9 mouse cellular contexts compared by ENCODE assay signal in genomic region chr4:116405276-116405954, GRCm38 (mm10). TPM values are rescaled to one million over a fixed set of nuclear protein-coding genes. Genes with fewer than 3 reads are reported as not detected.
DNase-seq lines count a peak whose midpoint lies in the region; ATAC-seq and TF ChIP-seq lines count a peak whose summit lies in the region.
"Had no signal": no experiment of that assay in that cellular context is flagged by ENCODE, and none has a peak within 500 bp of the region (broad histone marks: within the 10 kb centered on the region; RNA-seq: fewer than 3 reads in every experiment).

No protein-coding gene starts in this region.

- TF ChIP-seq POLR2A in kidney, adult 2 months (IDR thresholded peaks at IDR 0.05; ENCODE audit: low read depth, low read length) = no peak

- no peak for ATAC-seq in heart, postnatal 0 days (ENCODE audit: insufficient read depth, low read depth)
- ATAC-seq in midbrain, embryonic 16.5 days = peak; percentile 40; the same call in 1 of the 2 replicates

- no peak overlapping the region for H3K27ac ChIP-seq in heart, postnatal 0 days (ENCODE audit: low read depth)
- H3K27ac ChIP-seq in heart, embryonic 10.5 days = no peak overlapping the region
- H3K27ac ChIP-seq in brown adipose tissue, adult 24 weeks (replicated peaks; ENCODE audit: low read depth, low read length) = no peak overlapping the region
- peak overlapping the region; percentile 82 for H3K27ac ChIP-seq in hindbrain, embryonic 10.5 days
- peak overlapping the region; percentile 92 for H3K27ac ChIP-seq in midbrain, embryonic 16.5 days (ENCODE audit: low read length)
- no peak overlapping the region for H3K27ac ChIP-seq in kidney, adult 2 months (ENCODE audit: insufficient read depth, low read depth, low read length)
- H3K27ac ChIP-seq: liver, embryonic 13.5 days had no signal

- H3K4me2 ChIP-seq in heart, postnatal 0 days (ENCODE audit: low read depth, low read length) = peak overlapping the region; percentile 58
- H3K4me2 ChIP-seq in midbrain, embryonic 16.5 days (ENCODE audit: low read length) = peak overlapping the region; percentile 72
- H3K4me2 ChIP-seq: liver, embryonic 13.5 days had no signal

- H3K4me1 ChIP-seq in heart, postnatal 0 days (ENCODE audit: control insufficient read depth, insufficient read depth) = peaks cover 10% of the 10 kb centered on the region; the same call in 1 of the 2 replicates
- H3K4me1 ChIP-seq in heart, embryonic 10.5 days = peaks cover 11% of the 10 kb centered on the region; the same call in 1 of the 2 replicates
- H3K4me1 ChIP-seq in brown adipose tissue, adult 24 weeks (ENCODE audit: control insufficient read depth, insufficient read depth, insufficient read length, low read length) = 0 out of 2 replicates have a peak, but pooled peaks cover 2% of the 10 kb centered on the region
- peaks cover 17% of the 10 kb centered on the region for H3K4me1 ChIP-seq in hindbrain, embryonic 10.5 days (replicated peaks)
- peaks cover 26% of the 10 kb centered on the region for H3K4me1 ChIP-seq in midbrain, embryonic 16.5 days (ENCODE audit: control insufficient read depth, insufficient read depth, low read length)
- H3K4me1 ChIP-seq in kidney, adult 2 months (ENCODE audit: control insufficient read depth, insufficient read depth, low read length) = peaks cover 5% of the 10 kb centered on the region; the same call in 1 of the 2 replicates

- H3K9ac ChIP-seq in heart, postnatal 0 days (replicated peaks; ENCODE audit: low read depth, low read length) = peak overlapping the region; percentile 44; the same call in 1 of the 2 replicates
- H3K9ac ChIP-seq in midbrain, embryonic 16.5 days (ENCODE audit: low read depth, low read length) = peak overlapping the region; percentile 65
- H3K9ac ChIP-seq: liver, embryonic 13.5 days had no signal

- no peak for TF ChIP-seq EP300 in heart, postnatal 0 days (IDR thresholded peaks at IDR 0.05; ENCODE audit: low read depth)

- no peak for DNase-seq in heart, postnatal 0 days (ENCODE audit: low spot score)
- no peak for DNase-seq in heart, embryonic 10.5 days (ENCODE audit: low spot score)
- DNase-seq in hindbrain, embryonic 10.5 days (ENCODE audit: low spot score) = no peak
- DNase-seq in embryo, embryonic 10 days (ENCODE audit: low spot score) = no peak
- DNase-seq in layer of hippocampus, postnatal 10 days (ENCODE audit: low spot score in 2 of 2) = no peak
- DNase-seq in kidney, adult 2 months = no peak
- DNase-seq: liver, embryonic 13.5 days had no signal

- peak overlapping the region; percentile 34 for H3K4me3 ChIP-seq in heart, postnatal 0 days (ENCODE audit: low read depth, low read length)
- H3K4me3 ChIP-seq in heart, embryonic 10.5 days = no peak overlapping the region
- peak overlapping the region; percentile 46; the same call in 1 of the 2 replicates for H3K4me3 ChIP-seq in brown adipose tissue, adult 24 weeks (ENCODE audit: insufficient read depth, low read depth, low read length)
- peak overlapping the region; percentile 36 for H3K4me3 ChIP-seq in hindbrain, embryonic 10.5 days
- H3K4me3 ChIP-seq in midbrain, embryonic 16.5 days (ENCODE audit: low read depth, low read length) = peak overlapping the region; percentile 40
- no peak overlapping the region for H3K4me3 ChIP-seq in kidney, adult 2 months (ENCODE audit: insufficient read depth, low read depth, low read length)
- H3K4me3 ChIP-seq: liver, embryonic 13.5 days had no signal

- no peak for TF ChIP-seq CTCF in heart, postnatal 0 days (IDR thresholded peaks at IDR 0.05; ENCODE audit: low read depth)
- TF ChIP-seq CTCF in kidney, adult 2 months (conservative IDR thresholded peaks at IDR 0.05; ENCODE audit: insufficient read depth, insufficient read length, low read depth, low read length) = no peak

- H3K36me3 ChIP-seq in heart, postnatal 0 days (replicated peaks; ENCODE audit: control insufficient read depth, insufficient read depth, low read length) = no peaks in the 10 kb centered on the region
- no peaks in the 10 kb centered on the region for H3K36me3 ChIP-seq in heart, embryonic 10.5 days
- H3K36me3 ChIP-seq in hindbrain, embryonic 10.5 days = no peaks in the 10 kb centered on the region
- H3K36me3 ChIP-seq in midbrain, embryonic 16.5 days (ENCODE audit: control insufficient read depth, insufficient read depth, low read length) = no peaks in the 10 kb centered on the region
- H3K36me3 ChIP-seq in kidney, adult 2 months (ENCODE audit: control insufficient read depth, insufficient read depth, low read length) = no peaks in the 10 kb centered on the region
- H3K36me3 ChIP-seq: liver, embryonic 13.5 days had no signal

- H3K27me3 ChIP-seq in heart, postnatal 0 days (ENCODE audit: control insufficient read depth, insufficient read depth, low read length) = no peaks in the 10 kb centered on the region
- no peaks in the 10 kb centered on the region for H3K27me3 ChIP-seq in heart, embryonic 10.5 days (ENCODE audit: insufficient read depth, poor library complexity, severe bottlenecking)
- no peaks in the 10 kb centered on the region for H3K27me3 ChIP-seq in hindbrain, embryonic 10.5 days (ENCODE audit: insufficient read depth, poor library complexity, severe bottlenecking)
- H3K27me3 ChIP-seq in midbrain, embryonic 16.5 days (ENCODE audit: control insufficient read depth, insufficient read depth, low read depth, low read length) = no peaks in the 10 kb centered on the region
- H3K27me3 ChIP-seq in kidney, adult 2 months (replicated peaks; ENCODE audit: control insufficient read depth, insufficient read depth, low read length) = no peaks in the 10 kb centered on the region
- H3K27me3 ChIP-seq: liver, embryonic 13.5 days had no signal

- H3K9me3 ChIP-seq in heart, postnatal 0 days (replicated peaks; ENCODE audit: control insufficient read depth, low read length) = no peaks in the 10 kb centered on the region
- H3K9me3 ChIP-seq in heart, embryonic 10.5 days = no peaks in the 10 kb centered on the region
- H3K9me3 ChIP-seq in hindbrain, embryonic 10.5 days = no peaks in the 10 kb centered on the region
- H3K9me3 ChIP-seq in midbrain, embryonic 16.5 days (replicated peaks; ENCODE audit: control insufficient read depth, low read length, poor library complexity, severe bottlenecking) = no peaks in the 10 kb centered on the region
- H3K9me3 ChIP-seq: liver, embryonic 13.5 days had no signal

- WGBS in heart, postnatal 0 days = 45% methylated on average over 7 of the region's 7 CpGs
- WGBS in heart, embryonic 10.5 days = 64% methylated on average over 7 of the region's 7 CpGs
- 45% methylated on average over 7 of the region's 7 CpGs for WGBS in hindbrain, embryonic 10.5 days
- WGBS in midbrain, embryonic 16.5 days = 9% methylated on average over 7 of the region's 7 CpGs
- 42% methylated on average over 7 of the region's 7 CpGs for WGBS in kidney, adult 2 months

RNA-seq across cellular contexts. Expression of gene Mast2, which starts 58.6 kb away (rescaled TPM):
- total RNA-seq in heart, postnatal 0 days (2014; rRNA removed; ENCODE audit: low replicate concordance) = 49.8 and 52.5 TPM in 2 replicates
- polyA plus RNA-seq in heart, postnatal 0 days (2015; fragmentation: Nextera tagmentation; extraction: Ambion mirVana) = 14.3 and 14.9 TPM in 2 replicates
- 15.4 and 15.5 TPM in 2 replicates for polyA plus RNA-seq in heart, embryonic 10.5 days (2016; fragmentation: Nextera tagmentation; extraction: Ambion mirVana)
- polyA plus RNA-seq in brown adipose tissue, adult 24 weeks (2012; ENCODE audit: insufficient read depth, insufficient read length, missing spikeins) = 10.7 and 11.4 TPM in 2 replicates
- polyA plus RNA-seq in hindbrain, embryonic 10.5 days (2016; fragmentation: Nextera tagmentation; extraction: Ambion mirVana) = 17.6 and 19.5 TPM in 2 replicates
- polyA plus RNA-seq in midbrain, embryonic 16.5 days (2015; fragmentation: Nextera tagmentation; extraction: Ambion mirVana) = 47.2 and 52.4 TPM in 2 replicates
- total RNA-seq in layer of hippocampus, postnatal 10 days (2021) = 100 to 1,000 TPM; 110 to 133 TPM
- 45.1 and 61.9 TPM in 2 replicates for polyA plus RNA-seq in kidney, adult 2 months (2012; rRNA removed)

Comparison
In these comparisons a context has a peak if more than half of its experiments do, and no peak if none do; other contexts are left out.
1. H3K4me3 ChIP-seq: peak in heart, postnatal 0 days (single experiment), brown adipose tissue, adult 24 weeks (single experiment), hindbrain, embryonic 10.5 days (single experiment) and midbrain, embryonic 16.5 days (single experiment); none in heart, embryonic 10.5 days (single experiment) and kidney, adult 2 months (single experiment).
2. H3K27ac ChIP-seq: peak in hindbrain, embryonic 10.5 days (single experiment) and midbrain, embryonic 16.5 days (single experiment); none in heart, postnatal 0 days (single experiment), heart, embryonic 10.5 days (single experiment), brown adipose tissue, adult 24 weeks (single experiment) and kidney, adult 2 months (single experiment).